Mouse (Mus musculus) C2C12 (cell line): Measurements from ENCODE around the gene Gmnc. TPM values are rescaled to one million over a fixed set of nuclear protein-coding genes. Genes with fewer than 3 reads are reported as not detected.

Experiments used
- H3K27me3 ChIP-seq: one replicate; pipeline ENCODE4 v1.6.1; 2011; ENCODE audit not compliant: control insufficient read depth, insufficient read depth, insufficient read length
- H3K36me3 ChIP-seq: one replicate; pipeline ENCODE4 v1.6.1; 2011; ENCODE audit not compliant: control insufficient read depth, insufficient read depth
- H3K4me3 ChIP-seq: one replicate; pipeline ENCODE4 v1.5.1; 2011; ENCODE audit warnings: mild to moderate bottlenecking, control low read depth; ENCODE audit not compliant: poor library complexity, insufficient read depth, severe bottlenecking
- H3K79me2 ChIP-seq: one replicate; pipeline ENCODE4 v1.6.1; 2011; ENCODE audit not compliant: control insufficient read depth, insufficient read depth
- H3K79me3 ChIP-seq: one replicate; pipeline ENCODE4 v1.6.1; 2011; ENCODE audit warnings: low read depth, control low read depth
- H3ac ChIP-seq: one replicate; pipeline ENCODE3; 2011; ENCODE audit warnings: low read depth; ENCODE audit not compliant: control insufficient read depth, insufficient read length
- CEBPB ChIP-seq: IDR thresholded peaks from one replicate; pipeline ENCODE4 v1.6.1; 2011; ENCODE audit warnings: low read depth, mild to moderate bottlenecking, control low read depth, moderate library complexity
- CTCF ChIP-seq: IDR thresholded peaks from one replicate; pipeline ENCODE4 v1.5.1; 2011; ENCODE audit not compliant: control insufficient read depth, insufficient read depth, insufficient read length
- FOSL1 ChIP-seq: IDR thresholded peaks from one replicate; pipeline ENCODE4 v1.8.0; 2011; ENCODE audit warnings: mild to moderate bottlenecking, low read length; ENCODE audit not compliant: poor library complexity, insufficient read depth, severe bottlenecking
- MAX ChIP-seq: IDR thresholded peaks from one replicate; pipeline ENCODE4 v1.6.1; 2011; ENCODE audit warnings: mild to moderate bottlenecking, control low read depth
- MYOD1 ChIP-seq: IDR thresholded peaks from one replicate; pipeline ENCODE4 v1.6.1; 2011; ENCODE audit warnings: low read depth; ENCODE audit not compliant: control insufficient read depth, insufficient read length
- MYOG ChIP-seq: IDR thresholded peaks from one replicate; pipeline ENCODE4 v1.6.1; 2011; ENCODE audit not compliant: control insufficient read depth, insufficient read length; ENCODE audit errors: extremely low read depth
- USF1 ChIP-seq: IDR thresholded peaks from one replicate; pipeline ENCODE4 v1.6.1; 2011; ENCODE audit warnings: low read depth, mild to moderate bottlenecking, control low read depth, moderate library complexity
- polyA plus RNA-seq: library from polyadenylated mRNA; unstranded; fragments of >200 nt; fragmentation: generic; extraction: Trizol; gene quantifications from one replicate; pipeline ENCODE4 v1.2.1, GENCODE M21; 2012; ENCODE audit warnings: missing spikeins

Gmnc gene
- polyA plus RNA-seq, 1 experiment, result not detected

- Histone ChIP-seq H3K79me2 (no peaks in the 10 kb centered on the region), H3K4me3 (no peak overlapping the region), H3K79me3 (no peaks in the 10 kb centered on the region), H3K36me3 (no peaks in the 10 kb centered on the region), H3ac (no peak overlapping the region), H3K27me3 (no peaks in the 10 kb centered on the region)
- TF ChIP-seq USF1, result no peak
- TF ChIP-seq MAX, result no peak
- no peak for TF ChIP-seq CEBPB
- no peak for TF ChIP-seq MYOD1
- TF ChIP-seq FOSL1, result no peak
Measured at GRCm38 (mm10) chr16:26901471-26901870, 90.0 kb downstream of the Gmnc start.

- no peak for TF ChIP-seq MYOD1
- no peak for TF ChIP-seq CEBPB
- no peak for TF ChIP-seq FOSL1
- TF ChIP-seq CTCF, result no peak
- no peaks in the 10 kb centered on the region for H3K36me3 ChIP-seq
- H3K27me3 ChIP-seq, result no peaks in the 10 kb centered on the region
- H3K79me3 ChIP-seq, result no peaks in the 10 kb centered on the region
- no peaks in the 10 kb centered on the region for H3K79me2 ChIP-seq
- H3ac ChIP-seq, result no peak overlapping the region
- no peak overlapping the region for H3K4me3 ChIP-seq
Measured at GRCm38 (mm10) chr16:26886337-26886736, 105.1 kb downstream of the Gmnc start.

- H3K36me3 ChIP-seq, result no peaks in the 10 kb centered on the region
- no peaks in the 10 kb centered on the region for H3K79me2 ChIP-seq
- H3K27me3 ChIP-seq, result no peaks in the 10 kb centered on the region
- H3K79me3 ChIP-seq, result no peaks in the 10 kb centered on the region
- no peak overlapping the region for H3K4me3 ChIP-seq
- no peak overlapping the region for H3ac ChIP-seq
- TF ChIP-seq MYOG (no peak), CTCF (no peak), MAX (no peak), FOSL1 (no peak), MYOD1 (no peak), CEBPB (no peak), USF1 (no peak)
Measured at GRCm38 (mm10) chr16:26876885-26877284, 114.6 kb downstream of the Gmnc start.
